24 mouse cellular contexts compared by ENCODE assay signal in genomic region chr15:100456356-100456991, GRCm38 (mm10). TPM values are rescaled to one million over a fixed set of nuclear protein-coding genes. Genes with fewer than 3 reads are reported as not detected.
DNase-seq lines count a peak whose midpoint lies in the region; ATAC-seq and TF ChIP-seq lines count a peak whose summit lies in the region.
"Had no signal": no experiment of that assay in that cellular context is flagged by ENCODE, and none has a peak within 500 bp of the region (broad histone marks: within the 10 kb centered on the region; RNA-seq: fewer than 3 reads in every experiment).

No protein-coding gene starts in this region.

- no peaks in the 10 kb centered on the region for H3K9me3 ChIP-seq in kidney, embryonic 14.5 days (ENCODE audit: control insufficient read depth, low read length)
- H3K9me3 ChIP-seq: embryonic facial prominence, embryonic 10.5 days; forebrain, embryonic 15.5 days; heart, embryonic 10.5 days; hindbrain, embryonic 13.5 days had no signal

- intact Hi-C loops in gastrocnemius, adult 2 months (cut with DNase I) = loop anchor here (5.0 to 10.0 kb wide), 2 partner anchors 34 to 132 kb away; partner anchors contain the start of gene Gm5475
- intact Hi-C loops in gastrocnemius, postnatal 14 days (cut with DNase I; ENCODE audit: low total_unique reads) = loop anchor here (5.0 kb wide), 2 partner anchors 114 to 189 kb away; no protein-coding TSS in a partner anchor

- DNase-seq in gastrocnemius, adult 2 months = peak; percentile 62
- DNase-seq in gastrocnemius, postnatal 14 days = no peak
- peak; percentile 78 for DNase-seq in kidney, adult 18-20 months
- peak; percentile 85 to 91 for DNase-seq in kidney, adult 8-10 months
- peak; percentile 85 to 89 for DNase-seq in kidney, postnatal 25 days
- DNase-seq in lung, adult 18-20 months = no peak

- H3K4me2 ChIP-seq in kidney, embryonic 14.5 days (replicated peaks; ENCODE audit: low read depth, low read length) = no peak overlapping the region
- H3K4me2 ChIP-seq: forebrain, embryonic 15.5 days; hindbrain, embryonic 13.5 days had no signal

- H3K27me3 ChIP-seq in kidney, embryonic 14.5 days (ENCODE audit: control insufficient read depth, insufficient read depth, low read length) = no peaks in the 10 kb centered on the region
- H3K27me3 ChIP-seq: forebrain, embryonic 15.5 days; Patski had no signal

- no peak for TF ChIP-seq CTCF in gastrocnemius, adult 2 months (IDR thresholded peaks at IDR 0.05)

- H3K27ac ChIP-seq in gastrocnemius, adult 2 months = peak overlapping the region; percentile 38; the same call in 1 of the 2 replicates
- H3K27ac ChIP-seq in kidney, embryonic 14.5 days (ENCODE audit: low read depth, low read length) = no peak overlapping the region
- H3K27ac ChIP-seq: embryonic facial prominence, embryonic 10.5 days; forebrain, embryonic 15.5 days; heart, embryonic 10.5 days; hindbrain, embryonic 13.5 days; hindbrain, postnatal 0 days had no signal

- H3K36me3 ChIP-seq in kidney, embryonic 14.5 days (ENCODE audit: control insufficient read depth, insufficient read depth, low read length) = no peaks in the 10 kb centered on the region
- H3K36me3 ChIP-seq: embryonic facial prominence, embryonic 10.5 days; forebrain, embryonic 15.5 days; heart, embryonic 10.5 days; hindbrain, embryonic 13.5 days had no signal

- peaks cover 5% of the 10 kb centered on the region; the same call in 1 of the 2 replicates for H3K4me1 ChIP-seq in kidney, embryonic 14.5 days (ENCODE audit: control insufficient read depth, insufficient read depth, low read length)

- no peak overlapping the region for H3K4me3 ChIP-seq in gastrocnemius, adult 2 months
- no peak overlapping the region for H3K4me3 ChIP-seq in kidney, embryonic 14.5 days (ENCODE audit: low read length)
- H3K4me3 ChIP-seq: embryonic facial prominence, embryonic 10.5 days; forebrain, embryonic 15.5 days; heart, embryonic 10.5 days; hindbrain, embryonic 13.5 days had no signal

- ATAC-seq in kidney, embryonic 14.5 days (ENCODE audit: low FRiP score, low TSS enrichment) = no peak
- no peak for ATAC-seq in CD4-positive, CD25-positive, alpha-beta regulatory T cell, adult 4 months

- H3K9ac ChIP-seq in kidney, embryonic 14.5 days (ENCODE audit: low read depth, low read length) = no peak overlapping the region
- H3K9ac ChIP-seq: forebrain, embryonic 15.5 days; hindbrain, embryonic 13.5 days had no signal

- WGBS in kidney, embryonic 14.5 days = 65% methylated on average over 7 of the region's 7 CpGs

RNA-seq across cellular contexts. Expression of gene Letmd1, which starts 12.3 kb away (rescaled TPM):
- total RNA-seq in gastrocnemius, adult 2 months (2021) = 1 to 10 TPM; 8.8 to 10.0 TPM
- 10 to 100 TPM in 1 of 2 experiments, 1 to 10 TPM in 1; 9.2 to 10.5 TPM for total RNA-seq in gastrocnemius, postnatal 14 days (2021)
- polyA plus RNA-seq in kidney, embryonic 14.5 days (2014; fragmentation: Nextera tagmentation; extraction: Ambion mirVana) = 19.2 and 25.4 TPM in 2 replicates
- polyA plus RNA-seq in CD4-positive, CD25-positive, alpha-beta regulatory T cell, adult 4 months (2017; shearing (Covaris generic)) = 10 to 100 TPM; 52.3 to 82.7 TPM

RNA-seq across cellular contexts. Expression of gene Slc11a2, which starts 31.6 kb away (rescaled TPM):
- 10 to 100 TPM; 38.4 to 52.0 TPM for total RNA-seq in gastrocnemius, adult 2 months (2021)
- total RNA-seq in gastrocnemius, postnatal 14 days (2021) = 10 to 100 TPM; 32.3 to 34.8 TPM
- polyA plus RNA-seq in kidney, embryonic 14.5 days (2014; fragmentation: Nextera tagmentation; extraction: Ambion mirVana) = 16.4 and 22.6 TPM in 2 replicates
- 10 to 100 TPM; 31.4 to 39.1 TPM for polyA plus RNA-seq in CD4-positive, CD25-positive, alpha-beta regulatory T cell, adult 4 months (2017; shearing (Covaris generic))

RNA-seq across cellular contexts. Expression of gene Gm5475, which starts 34.5 kb away (rescaled TPM):
- not detected for total RNA-seq in gastrocnemius, adult 2 months (2021)
- not detected for total RNA-seq in gastrocnemius, postnatal 14 days (2021)
- 0.14 TPM in 1 of 2 replicates, not detected in the other for polyA plus RNA-seq in kidney, embryonic 14.5 days (2014; fragmentation: Nextera tagmentation; extraction: Ambion mirVana)
- not detected for polyA plus RNA-seq in CD4-positive, CD25-positive, alpha-beta regulatory T cell, adult 4 months (2017; shearing (Covaris generic))
- total RNA-seq: adrenal gland, adult 18-20 months; adrenal gland, postnatal 25 days; CH12.LX; gastrocnemius, postnatal 36 days; heart, adult 18-20 months; heart, postnatal 10 days; hematopoietic stem cell, adult 5-6 weeks; hindbrain, postnatal 0 days had no signal
- polyA plus RNA-seq: cerebellum, adult 2 months; embryonic facial prominence, embryonic 10.5 days; embryonic facial prominence, embryonic 14.5 days; heart, embryonic 10.5 days; heart, embryonic 14.5 days had no signal

RNA-seq across cellular contexts. Expression of gene Csrnp2, which starts 38.8 kb away (rescaled TPM):
- 1 to 10 TPM; 2.8 to 3.0 TPM for total RNA-seq in gastrocnemius, adult 2 months (2021)
- 1 to 10 TPM; 1.9 to 2.9 TPM for total RNA-seq in gastrocnemius, postnatal 14 days (2021)
- 14.5 and 18.6 TPM in 2 replicates for polyA plus RNA-seq in kidney, embryonic 14.5 days (2014; fragmentation: Nextera tagmentation; extraction: Ambion mirVana)
- 1 to 10 TPM; 1.8 to 2.5 TPM for polyA plus RNA-seq in CD4-positive, CD25-positive, alpha-beta regulatory T cell, adult 4 months (2017; shearing (Covaris generic))

Comparison
In these comparisons a context has a peak if more than half of its experiments do, and no peak if none do; other contexts are left out.
1. DNase-seq: peak in gastrocnemius, adult 2 months (single experiment), kidney, adult 18-20 months (single experiment), kidney, adult 8-10 months (2 of 2) and kidney, postnatal 25 days (2 of 2); none in gastrocnemius, postnatal 14 days (single experiment) and lung, adult 18-20 months (0 of 2).